Mouse (Mus musculus): ENCODE results near the gene Treh. TPM values are rescaled to one million over a fixed set of nuclear protein-coding genes. Genes with fewer than 3 reads are reported as not detected.

Treh gene
- total RNA-seq, 2 experiments from 2014 or later: not detected

- no peak for ATAC-seq (replicated peaks; ENCODE audit: low FRiP score, low TSS enrichment, poor library complexity, severe bottlenecking)
Measured at GRCm38 (mm10) chr9:44711602-44712001, 38.6 kb downstream of the Treh start.

GRCm38 (mm10) chr9:44713080-44713479 is 40.0 kb downstream of the Treh start:
- peak; percentile 52 for ATAC-seq (replicated peaks; ENCODE audit: low FRiP score, low TSS enrichment, poor library complexity, severe bottlenecking)

GRCm38 (mm10) chr9:44713574-44713973 is 40.5 kb downstream of the Treh start:
- no peak for ATAC-seq (replicated peaks; ENCODE audit: low FRiP score, low TSS enrichment, poor library complexity, severe bottlenecking)

GRCm38 (mm10) chr9:44715109-44715508 is 42.1 kb downstream of the Treh start:
- no peak for ATAC-seq (replicated peaks; ENCODE audit: low FRiP score, low TSS enrichment, poor library complexity, severe bottlenecking)

- no peak for ATAC-seq (replicated peaks; ENCODE audit: low FRiP score, low TSS enrichment, poor library complexity, severe bottlenecking)
Measured at GRCm38 (mm10) chr9:44715705-44716362, 42.8 kb downstream of the Treh start.

GRCm38 (mm10) chr9:44716997-44717821 is 44.2 kb downstream of the Treh start:
- ATAC-seq (replicated peaks; ENCODE audit: low FRiP score, low TSS enrichment, poor library complexity, severe bottlenecking): peak; percentile 40; the same call in 1 of the 2 replicates

GRCm38 (mm10) chr9:44717822-44718242 is 44.8 kb downstream of the Treh start:
- no peak for ATAC-seq (replicated peaks; ENCODE audit: low FRiP score, low TSS enrichment, poor library complexity, severe bottlenecking)

GRCm38 (mm10) chr9:44718937-44719631 is 46.1 kb downstream of the Treh start:
- no peak for ATAC-seq (replicated peaks; ENCODE audit: low FRiP score, low TSS enrichment, poor library complexity, severe bottlenecking)

GRCm38 (mm10) chr9:44719632-44720357 is 46.8 kb downstream of the Treh start:
- no peak for ATAC-seq (replicated peaks; ENCODE audit: low FRiP score, low TSS enrichment, poor library complexity, severe bottlenecking)

GRCm38 (mm10) chr9:44720358-44721153 is 47.5 kb downstream of the Treh start:
- 0 out of 2 replicates have a peak, but pooled peaks have one; percentile 8 for ATAC-seq (replicated peaks; ENCODE audit: low FRiP score, low TSS enrichment, poor library complexity, severe bottlenecking)

- peak; percentile 53 for ATAC-seq (replicated peaks; ENCODE audit: low FRiP score, low TSS enrichment, poor library complexity, severe bottlenecking)
Measured at GRCm38 (mm10) chr9:44721154-44721876, 48.3 kb downstream of the Treh start.

- ATAC-seq (replicated peaks; ENCODE audit: low FRiP score, low TSS enrichment, poor library complexity, severe bottlenecking): no peak
Measured at GRCm38 (mm10) chr9:44721877-44722186, 48.8 kb downstream of the Treh start.

GRCm38 (mm10) chr9:44722575-44722974 is 49.5 kb downstream of the Treh start:
- no peak for ATAC-seq (replicated peaks; ENCODE audit: low FRiP score, low TSS enrichment, poor library complexity, severe bottlenecking)

- ATAC-seq (replicated peaks; ENCODE audit: low FRiP score, low TSS enrichment, poor library complexity, severe bottlenecking): no peak
Measured at GRCm38 (mm10) chr9:44723008-44723407, 50.0 kb downstream of the Treh start.

- ATAC-seq (replicated peaks; ENCODE audit: low FRiP score, low TSS enrichment, poor library complexity, severe bottlenecking): no peak
Measured at GRCm38 (mm10) chr9:44723521-44724041, 50.5 kb downstream of the Treh start.

GRCm38 (mm10) chr9:44724223-44724622 is 51.2 kb downstream of the Treh start:
- no peak for ATAC-seq (replicated peaks; ENCODE audit: low FRiP score, low TSS enrichment, poor library complexity, severe bottlenecking)

- no peak for ATAC-seq (replicated peaks; ENCODE audit: low FRiP score, low TSS enrichment, poor library complexity, severe bottlenecking)
Measured at GRCm38 (mm10) chr9:44724665-44725064, 51.6 kb downstream of the Treh start.

Measured in megakaryocyte-erythroid progenitor cell, adult 5-6 weeks (primary cell).